Mouse (Mus musculus): Measurements from ENCODE around the gene Golt1b.

The Golt1b gene

GRCm38 (mm10) chr6:142387011-142387754 is at the start of gene Golt1b, which contains the start of gene Recql:
TSS of gene Golt1b (plus strand) at chr6:142387221.
TSS of gene Recql (minus strand) at chr6:142387087.
- in situ Hi-C loops (cut with MseI, MboI) = loop anchor here in 1 of 2 experiments (10.0 to 25.0 kb wide), 2 partner anchors 118 to 350 kb away; partner anchors contain the start of gene Ldhb

- in situ Hi-C loops (cut with MseI, MboI) = no loop called here
Measured at GRCm38 (mm10) chr6:142338961-142339360, 48.1 kb upstream of the Golt1b start.

- in situ Hi-C loops (cut with MseI, MboI) = no loop called here
Measured at GRCm38 (mm10) chr6:142339576-142339975, 47.4 kb upstream of the Golt1b start.

- in situ Hi-C loops (cut with MseI, MboI) = no loop called here
Measured at GRCm38 (mm10) chr6:142343561-142343960, 43.5 kb upstream of the Golt1b start.

- in situ Hi-C loops (cut with MseI, MboI) = no loop called here
Measured at GRCm38 (mm10) chr6:142345440-142346038, 41.5 kb upstream of the Golt1b start, which contains the start of gene Pyroxd1. TSS of gene Pyroxd1 (plus strand) at chr6:142345654.

- in situ Hi-C loops (cut with MseI, MboI) = no loop called here
Measured at GRCm38 (mm10) chr6:142346181-142347110, 40.6 kb upstream of the Golt1b start.

GRCm38 (mm10) chr6:142347431-142348385 is 39.3 kb upstream of the Golt1b start:
- in situ Hi-C loops (cut with MseI, MboI) = no loop called here

- in situ Hi-C loops (cut with MseI, MboI) = loop anchor here in 1 of 2 experiments (25.0 kb wide), 1 partner anchor 385 kb away; no protein-coding TSS in a partner anchor
Measured at GRCm38 (mm10) chr6:142352099-142352498, 34.9 kb upstream of the Golt1b start.

- in situ Hi-C loops (cut with MseI, MboI) = loop anchor here in 1 of 2 experiments (25.0 kb wide), 1 partner anchor 380 kb away; no protein-coding TSS in a partner anchor
Measured at GRCm38 (mm10) chr6:142357106-142357505, 29.9 kb upstream of the Golt1b start.

GRCm38 (mm10) chr6:142362036-142362435 is 25.0 kb upstream of the Golt1b start:
- in situ Hi-C loops (cut with MseI, MboI) = loop anchor here (10.0 to 25.0 kb wide), 2 partner anchors 153 to 375 kb away; no protein-coding TSS in a partner anchor

- in situ Hi-C loops (cut with MseI, MboI) = loop anchor here (10.0 to 25.0 kb wide), 2 partner anchors 152 to 374 kb away; no protein-coding TSS in a partner anchor
Measured at GRCm38 (mm10) chr6:142363019-142363576, 23.9 kb upstream of the Golt1b start.

GRCm38 (mm10) chr6:142365742-142366472 is 21.1 kb upstream of the Golt1b start:
- in situ Hi-C loops (cut with MseI, MboI) = loop anchor here (10.0 to 25.0 kb wide), 2 partner anchors 149 to 371 kb away; no protein-coding TSS in a partner anchor

- in situ Hi-C loops (cut with MseI, MboI) = loop anchor here (10.0 to 25.0 kb wide), 2 partner anchors 148 to 371 kb away; no protein-coding TSS in a partner anchor
Measured at GRCm38 (mm10) chr6:142366473-142367018, 20.5 kb upstream of the Golt1b start.

- in situ Hi-C loops (cut with MseI, MboI) = loop anchor here (10.0 to 25.0 kb wide), 2 partner anchors 147 to 370 kb away; no protein-coding TSS in a partner anchor
Measured at GRCm38 (mm10) chr6:142367565-142367964, 19.5 kb upstream of the Golt1b start.

GRCm38 (mm10) chr6:142369568-142369967 is 17.5 kb upstream of the Golt1b start:
- in situ Hi-C loops (cut with MseI, MboI) = loop anchor here (10.0 to 25.0 kb wide), 2 partner anchors 145 to 368 kb away; no protein-coding TSS in a partner anchor

- in situ Hi-C loops (cut with MseI, MboI) = loop anchor here in 1 of 2 experiments (25.0 kb wide), 1 partner anchor 360 kb away; no protein-coding TSS in a partner anchor
Measured at GRCm38 (mm10) chr6:142377081-142377480, 9.9 kb upstream of the Golt1b start.

- in situ Hi-C loops (cut with MseI, MboI) = loop anchor here in 1 of 2 experiments (25.0 kb wide), 1 partner anchor 359 kb away; no protein-coding TSS in a partner anchor
Measured at GRCm38 (mm10) chr6:142378576-142379330, 8.3 kb upstream of the Golt1b start.
